Mouse (Mus musculus): ENCODE results near the gene Rab7.
"Not testable (repeated sequence)": the region's sequence is repeated elsewhere in the genome, so short reads cannot be mapped to it uniquely, and the experiment has no call there.

Gene Rab7

GRCm38 (mm10) chr6:87997706-87998265 lies 47.3 kb downstream of the Rab7 start:
- peak; percentile 60 to 82 for DNase-seq

GRCm38 (mm10) chr6:87996606-87997005 lies 48.5 kb downstream of the Rab7 start:
- no peak for DNase-seq

GRCm38 (mm10) chr6:87995519-87995918 lies 49.6 kb downstream of the Rab7 start:
- no peak for DNase-seq

GRCm38 (mm10) chr6:87993790-87994571 lies 51.1 kb downstream of the Rab7 start:
- DNase-seq: no peak

- no peak for DNase-seq
Measured at GRCm38 (mm10) chr6:87992733-87993132, 52.3 kb downstream of the Rab7 start.

GRCm38 (mm10) chr6:87991886-87992285 lies 53.2 kb downstream of the Rab7 start:
- no peak for DNase-seq

- no peak for DNase-seq
Measured at GRCm38 (mm10) chr6:87991216-87991615, 53.9 kb downstream of the Rab7 start.

GRCm38 (mm10) chr6:87982506-87982905 lies 62.6 kb downstream of the Rab7 start:
- DNase-seq: no peak

- DNase-seq: peak; percentile 66 to 77
Measured at GRCm38 (mm10) chr6:87981547-87982256, 63.4 kb downstream of the Rab7 start, which contains the start of gene H1fx. Gene H1fx, minus strand, starts transcription at chr6:87981637.

- DNase-seq: peak; percentile 21 to 59
Measured at GRCm38 (mm10) chr6:87981030-87981485, 64.0 kb downstream of the Rab7 start.

GRCm38 (mm10) chr6:87980374-87981029 lies 64.6 kb downstream of the Rab7 start:
- peak; percentile 78 to 84 for DNase-seq

GRCm38 (mm10) chr6:87979728-87980127 lies 65.3 kb downstream of the Rab7 start:
- no peak for DNase-seq

GRCm38 (mm10) chr6:87970041-87970440 lies 75.0 kb downstream of the Rab7 start:
- DNase-seq: no peak

GRCm38 (mm10) chr6:87962457-87962856 lies 82.6 kb downstream of the Rab7 start:
- not testable (repeated sequence) for DNase-seq
